Mouse (Mus musculus): ENCODE results near the gene Dlst. TPM values are rescaled to one million over a fixed set of nuclear protein-coding genes. Genes with fewer than 3 reads are reported as not detected.

Dlst gene
- total RNA-seq (2014; rRNA removed) (109 and 121 TPM in 2 replicates), polyA plus RNA-seq (2015; fragmentation: Nextera tagmentation; extraction: Ambion mirVana) (80.8 and 92.8 TPM in 2 replicates)

DNA sequence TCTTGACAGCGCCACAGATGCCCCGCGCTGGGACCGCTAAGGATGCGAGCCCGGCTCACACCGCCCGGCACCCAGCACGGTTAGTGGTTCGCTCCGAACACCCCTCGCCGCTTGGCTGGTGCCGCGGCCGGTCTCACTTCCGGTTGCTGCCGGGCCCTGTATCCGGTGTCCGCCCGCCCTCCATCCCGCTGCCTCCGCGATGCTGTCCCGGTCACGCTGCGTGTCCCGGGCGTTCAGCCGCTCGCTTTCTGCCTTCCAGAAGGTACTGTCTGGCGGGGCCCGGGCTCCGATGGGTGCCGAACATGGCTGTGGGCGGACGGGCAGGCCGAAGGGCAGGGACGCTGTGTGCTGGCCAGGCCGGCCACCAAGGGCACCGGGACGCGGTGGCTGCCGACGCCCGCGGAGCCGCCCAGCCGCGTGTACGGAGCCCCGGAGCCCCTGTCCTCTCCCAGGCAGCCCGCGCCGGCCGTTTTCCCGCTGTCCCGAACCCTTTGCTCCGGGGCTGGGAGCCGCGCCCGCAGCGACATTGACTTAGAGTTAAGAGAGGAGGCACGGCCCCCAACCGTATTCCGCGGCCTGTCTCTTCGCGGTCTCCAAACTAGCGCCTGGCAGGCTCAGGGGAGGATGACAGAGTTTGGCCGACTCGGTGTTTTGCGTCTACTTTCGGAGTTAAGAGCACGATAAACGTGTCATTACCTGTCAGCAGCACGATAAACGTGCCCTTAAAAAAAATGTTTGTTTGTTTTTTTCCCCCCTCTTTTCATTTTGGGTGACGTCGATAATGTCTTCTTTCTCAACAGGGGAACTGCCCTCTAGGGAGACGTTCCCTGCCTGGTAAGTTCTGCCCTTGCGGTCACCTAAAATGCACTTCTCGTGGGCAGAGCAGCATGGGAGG is at the start of gene Dlst, which contains the start of gene Prox2:
Dlst (plus strand) TSS at position 136 of the 895 bp plus-strand sequence.
Prox2 (minus strand) TSS at position 62 of the 895 bp plus-strand sequence.
- 6% methylated on average over 76 of the region's 83 CpGs for WGBS
- DNase-seq: peak; percentile 92
- Histone ChIP-seq H3K9me3 (ENCODE audit: low read length) (no peaks in the 10 kb centered on the region), H3K4me1 (ENCODE audit: insufficient read depth) (peaks cover 20% of the 10 kb centered on the region; the same call in 1 of the 2 replicates), H3K36me3 (ENCODE audit: insufficient read depth) (peaks cover 4% of the 10 kb centered on the region; the same call in 1 of the 2 replicates), H3K9ac (peak within 1 kb of the TSS; percentile 97), H3K4me3 (ENCODE audit: low read depth, low read length) (peak within 1 kb of the TSS; percentile 100), H3K27me3 (ENCODE audit: insufficient read depth, low read length) (no peaks in the 10 kb centered on the region), H3K4me2 (ENCODE audit: low read depth) (peak within 1 kb of the TSS; percentile 57), H3K27ac (ENCODE audit: low read depth, low read length) (peak within 1 kb of the TSS; percentile 84)
- TF ChIP-seq CTCF (IDR thresholded peaks at IDR 0.05; ENCODE audit: low read depth): no peak
- peak; percentile 99 for ATAC-seq

DNA sequence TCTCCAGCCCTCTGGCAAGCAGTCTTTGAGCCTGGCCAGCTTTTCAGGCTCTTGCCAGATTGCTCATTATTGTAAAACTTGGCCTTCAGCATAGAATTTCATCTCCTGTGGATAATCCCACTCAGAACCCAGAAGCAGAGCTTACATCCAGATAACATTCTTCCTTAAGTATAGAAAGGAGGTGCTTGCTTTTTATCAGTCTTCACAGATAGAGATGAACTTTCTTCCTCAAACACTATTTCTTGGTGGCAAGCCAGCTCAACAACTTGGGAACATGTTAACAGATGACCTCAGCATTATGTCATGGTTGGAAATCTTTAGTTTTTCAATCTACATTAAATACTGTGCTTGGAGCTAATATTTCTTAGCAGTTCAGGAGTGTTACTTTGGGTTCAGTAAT is 39.6 kb upstream of the Dlst start:
- Histone ChIP-seq H3K27ac (ENCODE audit: low read depth, low read length) (no peak overlapping the region), H3K27me3 (ENCODE audit: insufficient read depth, low read length) (no peaks in the 10 kb centered on the region), H3K4me2 (ENCODE audit: low read depth) (no peak overlapping the region), H3K36me3 (ENCODE audit: insufficient read depth) (peaks cover 32% of the 10 kb centered on the region), H3K9ac (no peak overlapping the region), H3K9me3 (ENCODE audit: low read length) (no peaks in the 10 kb centered on the region), H3K4me1 (ENCODE audit: insufficient read depth) (no peaks in the 10 kb centered on the region), H3K4me3 (ENCODE audit: low read depth, low read length) (no peak overlapping the region)
- no peak for DNase-seq
- TF ChIP-seq CTCF (IDR thresholded peaks at IDR 0.05; ENCODE audit: low read depth): no peak
- no peak for ATAC-seq

DNA sequence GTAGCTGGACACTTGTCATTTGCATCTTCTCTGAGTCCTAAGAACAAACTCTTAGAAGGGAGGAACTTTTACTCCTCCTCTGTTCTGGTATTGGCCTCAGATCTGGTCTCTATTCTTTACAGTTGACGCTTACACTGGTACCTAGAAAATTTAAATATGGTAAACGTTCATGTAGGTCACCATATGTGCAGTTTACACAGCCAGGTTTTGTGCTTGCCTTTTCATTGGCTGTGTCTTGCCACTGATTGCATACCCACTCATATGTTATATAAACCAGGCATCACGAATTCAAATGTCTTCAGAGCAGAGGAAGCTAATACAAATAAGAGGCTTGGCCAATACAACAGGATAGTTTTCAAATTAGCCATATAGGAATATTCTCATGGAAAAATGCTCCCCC is 33.5 kb upstream of the Dlst start:
- H3K4me1 ChIP-seq (ENCODE audit: insufficient read depth): no peaks in the 10 kb centered on the region
- no peak overlapping the region for H3K9ac ChIP-seq
- ATAC-seq (no peak; the same call in 1 of the 2 replicates), DNase-seq (no peak)
- H3K27me3 ChIP-seq (ENCODE audit: insufficient read depth, low read length): no peaks in the 10 kb centered on the region
- H3K4me2 ChIP-seq (ENCODE audit: low read depth): no peak overlapping the region
- no peak overlapping the region for H3K4me3 ChIP-seq (ENCODE audit: low read depth, low read length)
- no peak for TF ChIP-seq CTCF (IDR thresholded peaks at IDR 0.05; ENCODE audit: low read depth)
- WGBS: 72% methylated on average over 3 of the region's 3 CpGs
- no peak overlapping the region for H3K27ac ChIP-seq (ENCODE audit: low read depth, low read length)
- peaks cover 19% of the 10 kb centered on the region for H3K36me3 ChIP-seq (ENCODE audit: insufficient read depth)
- H3K9me3 ChIP-seq (ENCODE audit: low read length): no peaks in the 10 kb centered on the region

DNA sequence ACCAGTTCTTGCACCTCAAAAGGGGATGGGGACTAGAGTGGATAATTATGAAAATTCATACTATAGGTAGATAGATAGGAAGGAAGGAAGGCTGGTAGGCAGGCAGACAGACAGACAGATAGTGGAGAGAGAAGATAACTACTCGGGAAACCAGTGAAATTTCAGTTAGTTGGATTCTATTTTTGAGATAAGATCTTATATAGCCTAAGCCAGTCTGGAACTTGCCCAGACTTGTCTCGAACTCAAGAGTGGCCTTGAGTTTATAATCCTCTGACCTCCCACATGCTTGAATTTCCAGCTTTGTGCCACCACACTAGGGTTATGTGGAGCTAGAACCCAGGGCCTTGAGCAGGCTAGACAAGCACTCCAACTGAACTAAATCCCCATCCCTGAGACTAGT is 26.4 kb upstream of the Dlst start:
- ATAC-seq (no peak), DNase-seq (no peak)
- Histone ChIP-seq H3K9ac (no peak overlapping the region), H3K36me3 (ENCODE audit: insufficient read depth) (peaks cover 18% of the 10 kb centered on the region; the same call in 1 of the 2 replicates), H3K4me1 (ENCODE audit: insufficient read depth) (no peaks in the 10 kb centered on the region), H3K4me3 (ENCODE audit: low read depth, low read length) (no peak overlapping the region), H3K27me3 (ENCODE audit: insufficient read depth, low read length) (no peaks in the 10 kb centered on the region), H3K27ac (ENCODE audit: low read depth, low read length) (no peak overlapping the region), H3K4me2 (ENCODE audit: low read depth) (no peak overlapping the region), H3K9me3 (ENCODE audit: low read length) (no peaks in the 10 kb centered on the region)
- no peak for TF ChIP-seq CTCF (IDR thresholded peaks at IDR 0.05; ENCODE audit: low read depth)
- WGBS: 94% methylated on average over 2 of the region's 2 CpGs

DNA sequence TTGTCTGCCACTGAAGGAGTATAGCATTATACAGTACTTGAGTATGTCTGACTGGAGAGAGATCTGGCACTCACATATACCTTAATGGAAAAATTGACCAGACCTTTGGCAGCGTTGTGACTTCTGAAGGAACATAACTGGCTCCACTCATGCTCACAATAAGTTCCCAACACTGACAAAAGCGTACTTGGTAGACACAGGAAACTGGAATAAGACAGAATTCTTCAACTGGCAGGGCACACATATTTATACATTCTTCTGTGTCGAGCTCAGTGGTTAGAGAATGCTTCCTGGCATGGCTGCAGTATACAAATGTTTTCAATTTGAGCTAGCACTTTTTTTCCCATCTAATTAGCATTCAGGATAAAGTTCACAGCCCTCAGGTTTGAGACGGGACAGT is 25.7 kb upstream of the Dlst start:
- ATAC-seq (no peak), DNase-seq (no peak)
- peaks cover 21% of the 10 kb centered on the region for H3K36me3 ChIP-seq (ENCODE audit: insufficient read depth)
- H3K27ac ChIP-seq (ENCODE audit: low read depth, low read length): no peak overlapping the region
- WGBS: 67% methylated on average over 4 of the region's 4 CpGs
- H3K4me1 ChIP-seq (ENCODE audit: insufficient read depth): no peaks in the 10 kb centered on the region
- no peak overlapping the region for H3K9ac ChIP-seq
- H3K4me3 ChIP-seq (ENCODE audit: low read depth, low read length): no peak overlapping the region
- H3K27me3 ChIP-seq (ENCODE audit: insufficient read depth, low read length): no peaks in the 10 kb centered on the region
- no peaks in the 10 kb centered on the region for H3K9me3 ChIP-seq (ENCODE audit: low read length)
- TF ChIP-seq CTCF (IDR thresholded peaks at IDR 0.05; ENCODE audit: low read depth): no peak
- no peak overlapping the region for H3K4me2 ChIP-seq (ENCODE audit: low read depth)

DNA sequence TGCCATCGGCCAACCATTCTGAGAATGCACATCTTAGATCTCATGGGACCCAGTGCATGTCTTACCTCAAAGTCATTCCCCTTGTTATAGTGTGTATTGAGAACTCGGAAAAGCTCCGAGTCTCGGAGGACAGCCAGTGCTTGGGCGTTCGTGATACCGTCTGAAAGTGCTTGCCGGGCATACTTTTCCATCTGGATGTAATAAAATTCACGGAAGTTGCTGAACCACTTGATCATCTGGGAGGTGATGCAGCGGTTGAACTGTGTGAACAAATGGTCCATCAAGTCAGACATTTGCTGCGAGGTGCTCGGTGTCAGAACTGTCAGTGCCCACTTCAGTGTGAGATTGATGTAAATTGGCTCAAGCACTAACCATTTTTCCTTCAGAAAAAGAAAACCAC is 22.8 kb upstream of the Dlst start:
- no peak for DNase-seq
- no peak for ATAC-seq
- no peaks in the 10 kb centered on the region for H3K9me3 ChIP-seq (ENCODE audit: low read length)
- WGBS: 97% methylated on average over 12 of the region's 12 CpGs
- peaks cover 25% of the 10 kb centered on the region for H3K36me3 ChIP-seq (ENCODE audit: insufficient read depth)
- no peak overlapping the region for H3K9ac ChIP-seq
- H3K4me1 ChIP-seq (ENCODE audit: insufficient read depth): no peaks in the 10 kb centered on the region
- TF ChIP-seq CTCF (IDR thresholded peaks at IDR 0.05; ENCODE audit: low read depth): no peak
- no peak overlapping the region for H3K4me2 ChIP-seq (ENCODE audit: low read depth)
- H3K27ac ChIP-seq (ENCODE audit: low read depth, low read length): no peak overlapping the region
- no peaks in the 10 kb centered on the region for H3K27me3 ChIP-seq (ENCODE audit: insufficient read depth, low read length)
- no peak overlapping the region for H3K4me3 ChIP-seq (ENCODE audit: low read depth, low read length)

DNA sequence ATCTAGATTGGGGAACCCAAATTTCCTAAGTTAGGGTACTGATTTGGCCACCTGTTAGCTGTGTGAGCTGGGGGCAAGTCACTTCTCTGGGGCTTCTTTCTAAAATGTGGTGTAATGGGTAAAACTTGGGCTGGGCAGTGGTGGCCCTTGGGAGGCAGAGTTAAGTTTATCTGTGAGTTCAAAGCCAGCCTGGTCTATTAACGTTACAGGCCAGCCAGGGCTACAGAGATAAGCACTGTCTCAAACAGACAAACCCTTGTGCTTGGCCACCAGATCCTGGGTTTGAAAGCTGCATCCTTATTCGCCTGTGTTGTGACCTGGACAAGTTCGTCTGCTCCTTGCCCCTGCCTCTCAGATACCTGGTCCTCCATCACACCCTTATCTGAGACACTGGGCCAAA is 19.4 kb upstream of the Dlst start:
- Histone ChIP-seq H3K4me3 (ENCODE audit: low read depth, low read length) (no peak overlapping the region), H3K27me3 (ENCODE audit: insufficient read depth, low read length) (no peaks in the 10 kb centered on the region), H3K9ac (no peak overlapping the region), H3K9me3 (ENCODE audit: low read length) (no peaks in the 10 kb centered on the region), H3K27ac (ENCODE audit: low read depth, low read length) (no peak overlapping the region), H3K4me2 (ENCODE audit: low read depth) (no peak overlapping the region), H3K4me1 (ENCODE audit: insufficient read depth) (no peaks in the 10 kb centered on the region), H3K36me3 (ENCODE audit: insufficient read depth) (peaks cover 25% of the 10 kb centered on the region)
- 88% methylated on average over 3 of the region's 3 CpGs for WGBS
- ATAC-seq (no peak), DNase-seq (no peak)
- no peak for TF ChIP-seq CTCF (IDR thresholded peaks at IDR 0.05; ENCODE audit: low read depth)
